9 mouse cellular contexts compared by ENCODE assay signal in the genomic region with DNA sequence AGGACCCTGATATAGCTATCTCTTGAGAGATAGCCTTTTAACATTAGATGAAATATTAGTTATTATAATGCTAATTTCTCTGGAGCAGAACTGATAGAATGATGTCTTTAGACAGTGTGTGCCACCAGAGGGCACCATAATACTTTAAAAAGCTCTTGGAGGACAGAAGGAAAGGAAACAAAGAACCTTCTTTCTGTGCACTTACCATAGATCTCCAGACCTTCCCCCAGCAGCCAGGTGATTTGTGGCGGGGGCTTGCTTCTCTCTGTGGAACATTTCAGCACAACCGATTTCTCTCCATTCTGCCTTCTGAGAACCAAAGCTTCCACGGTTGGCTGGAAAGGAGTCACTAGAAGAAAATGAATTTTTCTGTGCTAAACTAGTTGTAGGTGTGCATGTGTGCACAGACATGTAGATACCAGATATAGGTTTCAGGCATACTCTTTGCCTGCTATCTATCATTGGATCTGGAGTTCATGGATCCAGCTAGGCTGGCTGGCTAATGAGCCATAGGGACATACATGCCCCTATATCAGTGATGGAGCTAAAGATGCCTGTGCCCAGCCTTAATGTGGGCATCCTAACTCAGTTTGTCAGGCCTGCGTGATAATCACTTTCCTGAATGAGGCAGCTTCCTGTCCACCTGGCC. TPM values are rescaled to one million over a fixed set of nuclear protein-coding genes. Genes with fewer than 3 reads are reported as not detected.
DNase-seq lines count a peak whose midpoint lies in the region; ATAC-seq and TF ChIP-seq lines count a peak whose summit lies in the region.
"Had no signal": no experiment of that assay in that cellular context is flagged by ENCODE, and none has a peak within 500 bp of the region (broad histone marks: within the 10 kb centered on the region; RNA-seq: fewer than 3 reads in every experiment).

No protein-coding gene starts in this region.

- no peaks in the 10 kb centered on the region for H3K27me3 ChIP-seq in intestine, postnatal 0 days (replicated peaks; ENCODE audit: control insufficient read depth, insufficient read depth, low read length)
- no peaks in the 10 kb centered on the region for H3K27me3 ChIP-seq in intestine, embryonic 16.5 days (replicated peaks; ENCODE audit: control insufficient read depth, insufficient read depth, low read length)
- H3K27me3 ChIP-seq: lung, embryonic 15.5 days had no signal

- H3K4me1 ChIP-seq in intestine, postnatal 0 days (replicated peaks; ENCODE audit: control insufficient read depth, insufficient read depth, low read length): no peaks in the 10 kb centered on the region
- no peaks in the 10 kb centered on the region for H3K4me1 ChIP-seq in intestine, embryonic 16.5 days (ENCODE audit: control insufficient read depth, insufficient read depth, low read length)
- H3K4me1 ChIP-seq: lung, embryonic 15.5 days had no signal

- H3K4me2 ChIP-seq in intestine, postnatal 0 days (replicated peaks; ENCODE audit: low read depth): no peak overlapping the region
- H3K4me2 ChIP-seq in intestine, embryonic 16.5 days (ENCODE audit: low read depth, low read length): no peak overlapping the region
- H3K4me2 ChIP-seq: lung, embryonic 15.5 days had no signal

- peak; percentile 27 for DNase-seq in adrenal gland, adult 2 months
- DNase-seq in embryo, embryonic 11.5 days (ENCODE audit: low read depth, low spot score): peak; percentile 56
- peak; percentile 58 to 80 for DNase-seq in heart, postnatal 10 days
- peak; percentile 52 to 68 for DNase-seq in layer of hippocampus, adult 8-10 months (ENCODE audit: low spot score in 2 of 2)
- peak; percentile 17 to 23 for DNase-seq in right cerebral cortex, postnatal 36 days (ENCODE audit: low spot score in 2 of 2)

- ATAC-seq in intestine, postnatal 0 days: no peak
- ATAC-seq in intestine, embryonic 16.5 days: no peak
- ATAC-seq in megakaryocyte progenitor cell, adult 5-6 weeks (replicated peaks; ENCODE audit: poor library complexity): peak; percentile 65

- peak; percentile 74 for TF ChIP-seq CTCF in intestine, postnatal 0 days (IDR thresholded peaks at IDR 0.05; ENCODE audit: low read depth)

- H3K4me3 ChIP-seq in intestine, postnatal 0 days (ENCODE audit: low read depth, low read length): no peak overlapping the region
- no peak overlapping the region for H3K4me3 ChIP-seq in intestine, embryonic 16.5 days (ENCODE audit: low read length)
- H3K4me3 ChIP-seq: lung, embryonic 15.5 days had no signal

- H3K9ac ChIP-seq in intestine, postnatal 0 days (ENCODE audit: low read depth, low read length): no peak overlapping the region
- H3K9ac ChIP-seq in intestine, embryonic 16.5 days (ENCODE audit: low read depth, low read length): no peak overlapping the region
- H3K9ac ChIP-seq: lung, embryonic 15.5 days had no signal

- no peak overlapping the region for H3K27ac ChIP-seq in intestine, postnatal 0 days (ENCODE audit: low read depth, low read length)
- H3K27ac ChIP-seq in intestine, embryonic 16.5 days (ENCODE audit: low read length): no peak overlapping the region
- H3K27ac ChIP-seq: lung, embryonic 15.5 days had no signal

- 41% methylated on average over 4 of the region's 4 CpGs for WGBS in intestine, postnatal 0 days
- WGBS in intestine, embryonic 16.5 days: 37% methylated on average over 4 of the region's 4 CpGs

- intact Hi-C loops in heart, postnatal 10 days (cut with DNase I): loop anchor here (1.0 to 5.0 kb wide), 4 partner anchors 37 to 201 kb away; no protein-coding TSS in a partner anchor

- H3K9me3 ChIP-seq in intestine, postnatal 0 days (ENCODE audit: control insufficient read depth): no peaks in the 10 kb centered on the region
- H3K9me3 ChIP-seq in intestine, embryonic 16.5 days (ENCODE audit: control insufficient read depth, low read length): no peaks in the 10 kb centered on the region
- H3K9me3 ChIP-seq: lung, embryonic 15.5 days had no signal

- H3K36me3 ChIP-seq in intestine, postnatal 0 days (ENCODE audit: control insufficient read depth, insufficient read depth): no peaks in the 10 kb centered on the region
- H3K36me3 ChIP-seq in intestine, embryonic 16.5 days (ENCODE audit: control insufficient read depth, insufficient read depth, low read length): no peaks in the 10 kb centered on the region
- H3K36me3 ChIP-seq: lung, embryonic 15.5 days had no signal

RNA-seq across cellular contexts. Expression of a gene that starts 14.4 kb away (rescaled TPM):
- 0.07 TPM in 1 of 2 replicates, not detected in the other for polyA plus RNA-seq in intestine, postnatal 0 days (2015; fragmentation: Nextera tagmentation; extraction: Ambion mirVana)
- 0.09 and 0.18 TPM in 2 replicates for polyA plus RNA-seq in intestine, embryonic 16.5 days (2015; fragmentation: Nextera tagmentation; extraction: Ambion mirVana)
- total RNA-seq in adrenal gland, adult 2 months (2021): not detected
- polyA plus RNA-seq in adrenal gland, adult 2 months (2012; rRNA removed): 0.02 TPM in 1 of 2 replicates, not detected in the other
- total RNA-seq in heart, postnatal 10 days (2021): under 1 TPM in 1 of 2 experiments, not detected in 1; 0.12 TPM
- total RNA-seq in layer of hippocampus, adult 8-10 months (2022): not detected
- not detected in 2 replicates for total RNA-seq in megakaryocyte progenitor cell, adult 5-6 weeks (2015)
- total RNA-seq in megakaryocyte progenitor cell, adult 5-6 weeks (2017): not detected in 2 replicates
- polyA plus RNA-seq: lung, embryonic 15.5 days had no signal

RNA-seq across cellular contexts. Expression of a gene that starts 26.1 kb away (rescaled TPM):
- 0.14 TPM in 2 replicates for polyA plus RNA-seq in intestine, postnatal 0 days (2015; fragmentation: Nextera tagmentation; extraction: Ambion mirVana)
- polyA plus RNA-seq in intestine, embryonic 16.5 days (2015; fragmentation: Nextera tagmentation; extraction: Ambion mirVana): 0.04 and 0.09 TPM in 2 replicates
- not detected for total RNA-seq in adrenal gland, adult 2 months (2021)
- polyA plus RNA-seq in adrenal gland, adult 2 months (2012; rRNA removed): not detected in 2 replicates
- not detected for total RNA-seq in heart, postnatal 10 days (2021)
- under 1 TPM; 0.27 to 0.60 (median 0.41) TPM for total RNA-seq in layer of hippocampus, adult 8-10 months (2022)
- total RNA-seq in megakaryocyte progenitor cell, adult 5-6 weeks (2015): not detected in 2 replicates
- not detected in 2 replicates for total RNA-seq in megakaryocyte progenitor cell, adult 5-6 weeks (2017)
